Mouse (Mus musculus) hindbrain, embryonic 12.5 days (tissue): ENCODE results near the gene Nos1ap. TPM values are rescaled to one million over a fixed set of nuclear protein-coding genes. Genes with fewer than 3 reads are reported as not detected.

Experiments
- ATAC-seq: fragments of 200-750 bp; cut with Nextera tagmentation; 2 replicates; pipeline ENCODE4 v1.8.0; 2017; ENCODE audit warnings: moderate TSS enrichment; ENCODE audit not compliant: low FRiP score
- H3K27ac ChIP-seq: fragments of 300-500 bp; sonication (generic); 2 replicates; pipeline ENCODE4 v1.5.1; 2016; ENCODE audit warnings: mild to moderate bottlenecking
- H3K27me3 ChIP-seq: fragments of 300-500 bp; sonication (generic); 2 replicates; pipeline ENCODE4 v1.6.1; 2016; ENCODE audit warnings: mild to moderate bottlenecking
- H3K36me3 ChIP-seq: fragments of 300-500 bp; sonication (generic); 2 replicates; pipeline ENCODE4 v1.6.1; 2016; ENCODE audit warnings: mild to moderate bottlenecking
- H3K4me1 ChIP-seq: fragments of 300-500 bp; sonication (generic); 2 replicates; pipeline ENCODE4 v1.6.1; 2016
- H3K4me2 ChIP-seq: fragments of 300-500 bp; sonication (generic); replicated peaks from 2 replicates; pipeline ENCODE4 v1.6.1; 2016; ENCODE audit warnings: mild to moderate bottlenecking
- H3K4me3 ChIP-seq: fragments of 300-500 bp; sonication (generic); 2 replicates; pipeline ENCODE4 v1.5.1; 2016; ENCODE audit warnings: mild to moderate bottlenecking
- H3K9ac ChIP-seq: fragments of 300-500 bp; sonication (generic); 2 replicates; pipeline ENCODE4 v1.6.1; 2016; ENCODE audit warnings: mild to moderate bottlenecking, moderate library complexity
- H3K9me3 ChIP-seq: fragments of 300-500 bp; sonication (generic); replicated peaks from 2 replicates; pipeline ENCODE4 v1.6.1; 2016; ENCODE audit warnings: mild to moderate bottlenecking
- WGBS: fragments of 180-500 bp; shearing (Covaris S2); methylation state at CpG from one replicate; pipeline ENCODE4 v1.1.7; 2016; 5-methylcytosine and 5-hydroxymethylcytosine counted together
- polyA plus RNA-seq: library from polyadenylated mRNA; unstranded; fragments of >200 nt; fragmentation: Nextera tagmentation; extraction: Ambion mirVana; gene quantifications from 2 replicates; pipeline ENCODE4 v1.2.1, GENCODE M21; 2016

The Nos1ap gene
- polyA plus RNA-seq, 1 experiment from 2014 or later, result 22.7 TPM

DNA sequence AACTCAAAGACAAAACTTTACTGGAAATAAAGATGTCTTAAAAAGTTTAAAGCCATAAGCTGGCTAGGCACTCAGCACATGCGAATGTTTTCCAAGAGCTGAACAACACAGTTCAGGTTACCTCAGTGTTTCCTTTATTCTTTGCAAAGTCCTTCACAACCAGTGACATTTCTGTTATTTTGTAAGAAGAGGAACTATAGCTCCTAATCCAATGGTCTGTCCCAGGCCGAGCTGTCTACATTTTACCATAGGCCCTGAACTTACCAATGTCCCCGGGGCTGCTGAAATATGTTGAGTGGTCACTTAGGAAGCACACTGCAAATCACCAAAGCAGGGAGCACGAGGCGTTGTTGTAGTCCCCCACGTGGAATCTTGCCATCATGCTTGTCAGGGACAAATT is 319.4 kb downstream of the Nos1ap start:
- Histone ChIP-seq H3K4me3 (no peak overlapping the region), H3K27me3 (no peaks in the 10 kb centered on the region), H3K9ac (no peak overlapping the region), H3K9me3 (no peaks in the 10 kb centered on the region), H3K4me2 (no peak overlapping the region), H3K27ac (no peak overlapping the region), H3K4me1 (no peaks in the 10 kb centered on the region), H3K36me3 (no peaks in the 10 kb centered on the region)
- 87% methylated on average over 6 of the region's 6 CpGs for WGBS
- no peak for ATAC-seq

DNA sequence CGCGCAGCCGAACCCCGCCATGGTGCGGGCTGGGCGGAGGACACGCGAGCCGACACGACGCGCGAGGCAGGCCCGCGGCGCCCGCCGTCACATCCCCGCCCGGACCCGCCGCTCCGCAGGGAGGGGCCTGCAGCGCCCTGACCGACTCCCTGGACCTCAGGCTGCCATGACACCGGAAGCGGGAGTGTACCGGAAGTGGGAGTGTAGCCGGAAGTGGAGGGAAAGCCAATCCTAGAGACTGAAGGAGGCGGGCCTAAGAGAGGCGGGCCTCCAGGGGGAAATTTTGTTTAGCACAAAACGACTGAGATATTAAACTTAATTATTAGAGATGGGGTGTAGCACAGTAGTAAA is 334.1 kb downstream of the Nos1ap start:
- peak; percentile 100 for ATAC-seq
- 0 out of 2 replicates have a peak, but pooled peaks cover 2% of the 10 kb centered on the region for H3K27me3 ChIP-seq
- H3K4me1 ChIP-seq, result peaks cover 5% of the 10 kb centered on the region
- peak overlapping the region; percentile 77 for H3K4me2 ChIP-seq
- no peaks in the 10 kb centered on the region for H3K36me3 ChIP-seq
- H3K27ac ChIP-seq, result no peak overlapping the region; the same call in 1 of the 2 replicates
- H3K9ac ChIP-seq, result peak overlapping the region; percentile 94
- peak overlapping the region; percentile 79 for H3K4me3 ChIP-seq
- no peaks in the 10 kb centered on the region for H3K9me3 ChIP-seq
- 3% methylated on average over 32 of the region's 32 CpGs for WGBS

DNA sequence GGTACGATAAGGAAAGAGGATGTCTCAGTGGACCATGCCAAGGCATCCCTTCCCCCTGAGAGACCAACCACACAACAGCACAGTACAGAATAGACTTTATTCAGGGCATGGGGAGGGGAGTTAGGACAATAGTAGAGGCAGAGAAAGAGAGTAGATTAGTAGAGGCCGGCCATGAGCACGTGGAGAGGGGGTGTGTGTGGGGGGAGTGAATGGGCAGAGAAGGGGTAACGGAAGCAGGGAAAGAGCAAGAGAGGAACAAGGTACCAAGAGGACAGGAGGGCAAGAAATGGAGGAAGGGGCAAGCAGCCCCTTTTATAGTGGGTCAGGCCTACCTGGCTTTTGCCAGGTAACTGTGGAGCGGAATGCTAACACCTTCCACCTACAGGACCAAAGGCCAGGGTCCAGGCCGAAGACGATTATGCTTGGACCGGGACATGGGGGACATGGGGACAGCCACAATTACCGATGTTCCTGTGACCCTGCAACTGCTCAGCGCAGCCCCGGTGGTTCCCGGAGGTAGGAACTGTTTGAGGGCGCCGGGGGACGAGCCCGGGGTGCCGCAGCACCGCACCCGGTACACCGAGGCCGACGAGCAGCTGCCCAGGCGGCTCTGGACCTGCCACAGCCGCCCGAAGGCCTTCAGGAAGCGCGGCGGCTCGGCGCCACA is 334.6 kb downstream of the Nos1ap start:
- 29% methylated on average over 30 of the region's 30 CpGs for WGBS
- no peaks in the 10 kb centered on the region for H3K9me3 ChIP-seq
- ATAC-seq, result peak; percentile 92
- peak overlapping the region; percentile 77 for H3K4me2 ChIP-seq
- peak overlapping the region; percentile 94 for H3K9ac ChIP-seq
- no peaks in the 10 kb centered on the region for H3K36me3 ChIP-seq
- H3K4me3 ChIP-seq, result peak overlapping the region; percentile 79
- 0 out of 2 replicates have a peak, but pooled peaks cover 2% of the 10 kb centered on the region for H3K27me3 ChIP-seq
- no peak overlapping the region; the same call in 1 of the 2 replicates for H3K27ac ChIP-seq
- peaks cover 5% of the 10 kb centered on the region for H3K4me1 ChIP-seq

Other genes starting within 250 kb of the Nos1ap start
- gene Olfml2b, start 54.7 kb upstream of the Nos1ap start, polyA plus RNA-seq, result 8.0 and 10.4 TPM in 2 replicates